Mouse (Mus musculus) heart, embryonic 12.5 days (tissue): ENCODE results near the gene Mlh3. TPM values are rescaled to one million over a fixed set of nuclear protein-coding genes. Genes with fewer than 3 reads are reported as not detected.
A peak's percentile ranks its signal among the peaks of the same experiment; 100 is the strongest.

ENCODE experiments used
- ATAC-seq: fragments of 200-750 bp; cut with Nextera tagmentation; 2 replicates; pipeline ENCODE4 v1.8.0; 2017; ENCODE audit warnings: moderate TSS enrichment, moderate library complexity; ENCODE audit not compliant: insufficient number of reproducible peaks, low FRiP score
- H3K27ac ChIP-seq: fragments of 300-500 bp; sonication (generic); 2 replicates; pipeline ENCODE4 v1.5.1; 2016; ENCODE audit warnings: mild to moderate bottlenecking, moderate library complexity; ENCODE audit not compliant: poor library complexity, severe bottlenecking
- H3K27me3 ChIP-seq: fragments of 300-500 bp; sonication (generic); replicated peaks from 2 replicates; pipeline ENCODE4 v1.6.1; 2016; ENCODE audit warnings: mild to moderate bottlenecking, moderate library complexity
- H3K36me3 ChIP-seq: fragments of 300-500 bp; sonication (generic); 2 replicates; pipeline ENCODE4 v1.6.1; 2016; ENCODE audit warnings: mild to moderate bottlenecking, moderate library complexity
- H3K4me1 ChIP-seq: fragments of 300-500 bp; sonication (generic); replicated peaks from 2 replicates; pipeline ENCODE4 v1.6.1; 2016; ENCODE audit warnings: mild to moderate bottlenecking
- H3K4me2 ChIP-seq: fragments of 300-500 bp; sonication (generic); 2 replicates; pipeline ENCODE4 v1.6.1; 2016; ENCODE audit warnings: mild to moderate bottlenecking, moderate library complexity
- H3K4me3 ChIP-seq: fragments of 300-500 bp; sonication (generic); 2 replicates; pipeline ENCODE4 v1.5.1; 2016; ENCODE audit warnings: mild to moderate bottlenecking
- H3K9ac ChIP-seq: fragments of 300-500 bp; sonication (generic); 2 replicates; pipeline ENCODE4 v1.6.1; 2016; ENCODE audit warnings: mild to moderate bottlenecking, moderate library complexity
- H3K9me3 ChIP-seq: fragments of 300-500 bp; sonication (generic); replicated peaks from 2 replicates; pipeline ENCODE4 v1.6.1; 2016; ENCODE audit warnings: mild to moderate bottlenecking, moderate library complexity
- WGBS: fragments of 180-500 bp; shearing (Covaris S2); methylation state at CpG from one replicate; pipeline ENCODE4 v1.1.7; 2016; 5-methylcytosine and 5-hydroxymethylcytosine counted together
- microRNA-seq: library from miRNA; unstranded; fragments of <30 nt; microRNA quantifications from one replicate; pipeline ENCODE4, GENCODE M21; 2017
- polyA plus RNA-seq: library from polyadenylated mRNA; unstranded; fragments of >200 nt; fragmentation: Nextera tagmentation; extraction: Ambion mirVana; gene quantifications from 2 replicates; pipeline ENCODE4 v1.2.1, GENCODE M21; 2016

Gene Mlh3
- polyA plus RNA-seq, 1 experiment from 2014 or later = 7.9 TPM

DNA sequence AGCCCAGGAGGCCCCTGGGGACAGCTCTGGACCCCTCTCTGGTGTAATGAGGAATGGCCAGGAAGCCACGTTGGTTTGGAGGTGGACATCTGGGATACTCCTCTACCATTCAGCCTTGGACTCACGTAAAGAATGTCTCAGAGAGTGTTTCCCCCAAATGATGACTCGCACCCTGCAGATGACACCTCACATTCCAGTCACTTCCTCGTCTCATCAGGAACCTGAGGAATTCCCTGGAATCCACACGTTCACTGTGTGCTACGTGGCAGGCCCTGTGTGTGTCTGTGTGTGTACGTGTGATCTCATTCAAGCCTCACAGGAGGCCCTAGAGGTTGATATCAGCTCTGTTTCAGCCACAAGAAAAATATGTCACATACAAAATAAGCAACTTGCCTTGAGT lies 84.0 kb downstream of the Mlh3 start:
- Histone ChIP-seq H3K9me3 (no peaks in the 10 kb centered on the region), H3K27me3 (peaks cover 22% of the 10 kb centered on the region), H3K36me3 (no peaks in the 10 kb centered on the region), H3K27ac (peak overlapping the region; percentile 44; the same call in 1 of the 2 replicates), H3K4me2 (no peak overlapping the region), H3K9ac (no peak overlapping the region), H3K4me3 (no peak overlapping the region), H3K4me1 (peaks cover 22% of the 10 kb centered on the region)
- WGBS = 45% methylated on average over 7 of the region's 7 CpGs
- ATAC-seq = no peak

DNA sequence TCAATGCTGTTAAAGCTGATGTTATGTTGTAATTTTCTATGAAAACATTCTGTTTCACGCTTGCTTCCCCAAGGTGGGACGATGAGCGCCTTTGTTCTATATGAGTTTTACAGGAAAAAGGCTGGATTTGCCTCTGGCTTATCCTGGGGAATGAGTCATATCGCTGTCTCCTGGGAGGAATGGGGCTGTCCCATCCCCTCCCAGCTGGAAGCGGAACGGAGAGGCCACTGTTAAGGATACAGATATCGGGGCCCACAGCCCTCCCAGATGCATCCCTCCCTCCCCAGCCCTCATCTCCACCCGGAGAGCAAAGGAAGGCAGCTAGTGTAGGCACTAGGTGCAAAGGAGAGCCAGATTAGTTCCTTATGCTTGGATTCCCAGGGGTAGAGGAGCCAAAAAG lies 84.6 kb downstream of the Mlh3 start:
- Histone ChIP-seq H3K9ac (no peak overlapping the region), H3K4me1 (peaks cover 26% of the 10 kb centered on the region), H3K4me3 (no peak overlapping the region), H3K9me3 (no peaks in the 10 kb centered on the region), H3K27me3 (peaks cover 28% of the 10 kb centered on the region), H3K4me2 (no peak overlapping the region), H3K27ac (peak overlapping the region; percentile 44; the same call in 1 of the 2 replicates), H3K36me3 (no peaks in the 10 kb centered on the region)
- 26% methylated on average over 8 of the region's 8 CpGs for WGBS
- ATAC-seq = peak; percentile 69; the same call in 1 of the 2 replicates

Small RNA genes lying within 50 kb of the gene (microRNA-seq; reads per million reads assigned to microRNA genes)
- gene Mir6938 = 0.71 reads per million

Other genes with a start within 250 kb of the Mlh3 start
- 1.1 and 2.8 TPM in 2 replicates for gene Prox2, start 159.8 kb downstream of the Mlh3 start, polyA plus RNA-seq
- 197 and 203 TPM in 2 replicates for gene Dlst, start 159.8 kb downstream of the Mlh3 start, polyA plus RNA-seq
- gene Rps6kl1, start 119.3 kb downstream of the Mlh3 start, polyA plus RNA-seq = 1.2 and 1.6 TPM in 2 replicates
- gene Pgf, start 92.8 kb downstream of the Mlh3 start, polyA plus RNA-seq = 8.3 TPM in 2 replicates
- gene Eif2b2, start 51.1 kb downstream of the Mlh3 start, polyA plus RNA-seq = 49.0 and 51.3 TPM in 2 replicates
- 70.0 and 75.1 TPM in 2 replicates for gene Acyp1, start 17.8 kb upstream of the Mlh3 start, polyA plus RNA-seq
- 0.81 and 0.96 TPM in 2 replicates for gene Zc2hc1c, start 18.0 kb upstream of the Mlh3 start, polyA plus RNA-seq
- gene Nek9, start 68.8 kb upstream of the Mlh3 start, polyA plus RNA-seq = 33.8 and 33.9 TPM in 2 replicates
- 319 and 324 TPM in 2 replicates for gene Tmed10, start 104.2 kb upstream of the Mlh3 start, polyA plus RNA-seq
- gene Fos, start 203.3 kb upstream of the Mlh3 start, polyA plus RNA-seq = 5.9 and 8.1 TPM in 2 replicates